Mouse (Mus musculus): ENCODE measurements at regions not wholly inside any gene's neighbourhood (a gene's known extent, or its start where the extent isn't known, plus 50 kb on each side); places are given as distances from the start of the nearest gene placed in this dataset.

DNA sequence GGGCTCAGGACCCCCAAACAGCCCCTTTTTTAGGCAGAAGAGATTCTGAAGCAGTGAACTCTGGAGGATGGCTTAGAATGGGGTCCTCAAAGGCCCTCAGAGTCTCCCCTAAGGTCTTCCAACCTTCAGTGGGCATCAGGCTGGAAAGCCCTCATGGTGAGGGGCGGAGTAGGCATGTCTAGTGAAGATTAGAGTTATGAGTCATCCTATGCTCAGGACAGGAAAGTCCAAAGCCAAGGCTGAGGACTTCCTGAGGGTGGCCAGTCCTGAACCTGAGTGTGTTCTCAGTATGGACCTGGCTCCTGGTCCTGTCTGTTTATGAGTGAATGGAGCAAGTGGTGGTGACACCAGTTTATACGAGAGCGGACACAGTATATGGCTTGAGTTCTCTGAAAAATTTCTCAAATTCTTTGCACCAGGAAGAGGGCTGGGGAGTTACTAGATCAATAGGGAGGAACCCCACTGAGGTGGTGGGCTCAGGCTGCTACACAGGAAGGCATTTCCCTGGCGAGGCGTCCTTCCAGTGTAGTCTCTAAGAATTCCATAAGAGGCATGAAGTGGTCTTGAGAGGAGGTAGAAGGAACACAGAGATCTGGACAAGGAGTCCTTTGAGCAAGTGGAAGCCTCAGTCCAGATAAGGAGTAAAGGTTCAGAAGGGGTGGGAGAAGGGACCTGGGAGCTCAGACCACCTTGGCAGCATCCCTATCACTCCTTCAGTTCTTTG, 266.2 kb downstream of the Cyp26b1 start:
- TF ChIP-seq GATA1 (IDR thresholded peaks at IDR 0.05; ENCODE audit: low read length) (no peak), TAL1 (IDR thresholded peaks at IDR 0.05; ENCODE audit: low read length) (no peak)

All from erythroblast, embryonic 14.5 days (primary cell).